Mouse (Mus musculus) G1E (cell line): ENCODE results near the gene Gpr45.

Source experiments
- CTCF ChIP-seq: IDR thresholded peaks from 2 replicates; pipeline ENCODE4 v1.5.1; 2012; ENCODE audit warnings: low read depth, low read length, inconsistent platforms, mixed read lengths
- GATA2 ChIP-seq: IDR thresholded peaks from 2 replicates; pipeline ENCODE4 v1.6.1; 2012; ENCODE audit warnings: low read depth, low read length, inconsistent platforms, borderline replicate concordance

GRCm38 (mm10) chr1:42906696-42907095, 46.0 kb upstream of the Gpr45 start:
- no peak for TF ChIP-seq CTCF
- no peak for TF ChIP-seq GATA2
